Mouse (Mus musculus): ENCODE results near the gene Flcn.
"Not testable (repeated sequence)": the region's sequence is repeated elsewhere in the genome, so short reads cannot be mapped to it uniquely, and the experiment has no call there.

Flcn gene

GRCm38 (mm10) chr11:59809670-59810474 lies at the start of gene Flcn:
Gene Flcn, minus strand, starts transcription at chr11:59810016.
- DNase-seq: peak; percentile 91 to 93

- DNase-seq: no peak
These were observed 43.0 kb upstream of the Flcn start for GRCm38 (mm10) chr11:59852865-59853264.

GRCm38 (mm10) chr11:59847891-59848884 lies 38.4 kb upstream of the Flcn start:
- DNase-seq: peak; percentile 87 to 88

- DNase-seq: peak; percentile 74 to 79
These were observed 37.3 kb upstream of the Flcn start for GRCm38 (mm10) chr11:59847131-59847530.

GRCm38 (mm10) chr11:59846311-59846710 lies 36.5 kb upstream of the Flcn start:
- DNase-seq: no peak

- DNase-seq: peak; percentile 97 to 98
These were observed 29.8 kb upstream of the Flcn start, which contains the start of gene Cops3 for GRCm38 (mm10) chr11:59839459-59840126. Gene Cops3, minus strand, starts transcription at chr11:59839838.

- peak; percentile 98 for DNase-seq
These were observed 29.2 kb upstream of the Flcn start, which contains the start of gene Nt5m for GRCm38 (mm10) chr11:59839008-59839458. Gene Nt5m, plus strand, starts transcription at chr11:59839447.

GRCm38 (mm10) chr11:59838426-59838825 lies 28.6 kb upstream of the Flcn start:
- no peak for DNase-seq

GRCm38 (mm10) chr11:59837789-59838188 lies 28.0 kb upstream of the Flcn start:
- DNase-seq: not testable (repeated sequence)

GRCm38 (mm10) chr11:59821625-59822024 lies 11.8 kb upstream of the Flcn start:
- DNase-seq: no peak

GRCm38 (mm10) chr11:59817916-59818315 lies 8.1 kb upstream of the Flcn start:
- no peak for DNase-seq

- DNase-seq: no peak
These were observed 5.8 kb upstream of the Flcn start for GRCm38 (mm10) chr11:59815482-59816065.

- no peak for DNase-seq
These were observed 5.1 kb upstream of the Flcn start for GRCm38 (mm10) chr11:59814936-59815335.

- DNase-seq: no peak
These were observed 4.5 kb upstream of the Flcn start for GRCm38 (mm10) chr11:59814311-59814710.

GRCm38 (mm10) chr11:59813276-59813675 lies 3.5 kb upstream of the Flcn start:
- no peak for DNase-seq

- no peak for DNase-seq
These were observed 1.4 kb upstream of the Flcn start for GRCm38 (mm10) chr11:59811211-59811610.

- DNase-seq: no peak
These were observed 803 bp upstream of the Flcn start for GRCm38 (mm10) chr11:59810480-59811158.

GRCm38 (mm10) chr11:59809071-59809669 lies 646 bp downstream of the Flcn start:
- DNase-seq: no peak

GRCm38 (mm10) chr11:59808170-59808960 lies 1.5 kb downstream of the Flcn start:
- DNase-seq: peak in 1 of 2 experiments; percentile 29

GRCm38 (mm10) chr11:59805656-59806055 lies 4.2 kb downstream of the Flcn start:
- DNase-seq: no peak

Data from cerebellum, postnatal 10 days (tissue).